Mouse (Mus musculus): ENCODE results near the gene Myl3. TPM values are rescaled to one million over a fixed set of nuclear protein-coding genes. Genes with fewer than 3 reads are reported as not detected.

Myl3 gene
- polyA plus RNA-seq, 1 experiment: not detected

GRCm38 (mm10) chr9:110797866-110798265 lies 56.2 kb downstream of the Myl3 start, which contains the start of gene Prss42:
Gene Prss42 (plus strand): TSS chr9:110798166.
- Histone ChIP-seq H3K4me1 (ENCODE audit: control insufficient read depth, insufficient read depth, low read length) (peaks cover 3% of the 10 kb centered on the region), H3K4me3 (ENCODE audit: insufficient read depth, low read length) (no peak within 1 kb of the TSS), H3K27ac (ENCODE audit: insufficient read depth, low read depth, low read length) (no peak within 1 kb of the TSS)
- TF ChIP-seq POLR2A (IDR thresholded peaks at IDR 0.05; ENCODE audit: borderline replicate concordance, low read depth, low read length): no peak
- TF ChIP-seq CTCF (IDR thresholded peaks at IDR 0.05; ENCODE audit: low read depth, low read length): no peak

- Histone ChIP-seq H3K4me3 (ENCODE audit: insufficient read depth, low read length) (no peak overlapping the region), H3K27ac (ENCODE audit: insufficient read depth, low read depth, low read length) (no peak overlapping the region), H3K4me1 (ENCODE audit: control insufficient read depth, insufficient read depth, low read length) (peaks cover 9% of the 10 kb centered on the region)
- TF ChIP-seq POLR2A (IDR thresholded peaks at IDR 0.05; ENCODE audit: borderline replicate concordance, low read depth, low read length) (no peak), CTCF (IDR thresholded peaks at IDR 0.05; ENCODE audit: low read depth, low read length) (no peak)
Observed at GRCm38 (mm10) chr9:110800834-110801479, 59.3 kb downstream of the Myl3 start.

GRCm38 (mm10) chr9:110803294-110803693 lies 61.6 kb downstream of the Myl3 start:
- Histone ChIP-seq H3K4me1 (ENCODE audit: control insufficient read depth, insufficient read depth, low read length) (peaks cover 9% of the 10 kb centered on the region), H3K27ac (ENCODE audit: insufficient read depth, low read depth, low read length) (no peak overlapping the region), H3K4me3 (ENCODE audit: insufficient read depth, low read length) (no peak overlapping the region)
- TF ChIP-seq CTCF (IDR thresholded peaks at IDR 0.05; ENCODE audit: low read depth, low read length): no peak
- TF ChIP-seq POLR2A (IDR thresholded peaks at IDR 0.05; ENCODE audit: borderline replicate concordance, low read depth, low read length): no peak

DNA sequence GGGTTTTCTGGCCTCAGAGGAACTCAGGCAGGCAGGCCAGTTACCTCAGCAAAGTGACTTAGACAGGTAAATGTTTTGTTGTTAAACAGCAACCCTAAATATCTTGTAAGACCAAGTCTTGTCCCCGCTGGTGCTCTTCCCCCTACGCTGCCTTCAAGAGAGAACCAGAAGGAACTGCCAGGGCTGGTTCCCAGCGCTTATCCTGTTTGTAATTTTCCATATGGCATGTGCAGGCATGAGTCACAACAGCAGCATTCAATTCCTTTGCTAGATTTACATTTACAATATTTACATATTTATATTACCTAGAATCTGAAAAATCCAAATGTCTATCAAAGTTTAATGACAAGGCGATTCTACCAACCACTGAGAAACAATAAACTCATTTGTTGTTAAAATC lies 68.4 kb downstream of the Myl3 start:
- TF ChIP-seq CTCF (IDR thresholded peaks at IDR 0.05; ENCODE audit: low read depth, low read length): no peak
- no peak for TF ChIP-seq POLR2A (IDR thresholded peaks at IDR 0.05; ENCODE audit: borderline replicate concordance, low read depth, low read length)

DNA sequence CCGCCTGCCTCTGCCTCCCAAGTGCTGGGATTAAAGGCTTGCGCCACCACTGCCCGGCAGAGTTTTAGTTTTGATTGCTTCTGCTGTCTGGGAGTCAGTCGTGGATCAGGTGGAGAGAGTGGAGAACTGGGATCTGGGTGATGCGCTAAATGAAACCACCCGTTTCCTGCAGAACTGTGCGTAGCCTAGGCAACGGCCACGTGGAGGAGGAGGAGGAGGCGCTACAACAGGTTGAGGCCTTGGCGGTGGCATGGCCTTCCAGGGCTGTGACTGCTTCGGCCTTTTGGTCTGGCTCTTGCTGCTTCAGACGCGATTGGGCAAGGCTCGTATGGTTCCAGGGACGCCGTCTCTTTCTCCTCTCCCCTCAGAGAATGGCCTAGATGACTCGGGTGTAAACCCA lies 72.1 kb downstream of the Myl3 start, which contains the start of gene Prss44:
Prss44 (plus strand) TSS at position 206 of the 400 bp plus-strand sequence.
- Histone ChIP-seq H3K4me1 (ENCODE audit: control insufficient read depth, insufficient read depth, low read length) (0 out of 2 replicates have a peak, but pooled peaks cover 3% of the 10 kb centered on the region), H3K27ac (ENCODE audit: insufficient read depth, low read depth, low read length) (no peak within 1 kb of the TSS), H3K4me3 (ENCODE audit: insufficient read depth, low read length) (no peak within 1 kb of the TSS)
- TF ChIP-seq POLR2A (IDR thresholded peaks at IDR 0.05; ENCODE audit: borderline replicate concordance, low read depth, low read length) (no peak), CTCF (IDR thresholded peaks at IDR 0.05; ENCODE audit: low read depth, low read length) (no peak)

More for the DNA sequence above, 68.4 kb downstream of the Myl3 start:
- H3K27ac ChIP-seq (ENCODE audit: insufficient read depth, low read depth, low read length): no peak overlapping the region
- 0 out of 2 replicates have a peak, but pooled peaks cover 3% of the 10 kb centered on the region for H3K4me1 ChIP-seq (ENCODE audit: control insufficient read depth, insufficient read depth, low read length)
- no peak overlapping the region for H3K4me3 ChIP-seq (ENCODE audit: insufficient read depth, low read length)

Other genes with a start within 250 kb of the Myl3 start
- 63.3 and 71.5 TPM in 2 replicates for gene Setd2, start 209.3 kb upstream of the Myl3 start, polyA plus RNA-seq (2012; ENCODE audit: insufficient read depth, insufficient read length, missing spikeins)
- gene Nradd, start 117.4 kb upstream of the Myl3 start, polyA plus RNA-seq (2012; ENCODE audit: insufficient read depth, insufficient read length, missing spikeins): 6.8 and 10.0 TPM in 2 replicates
- gene Nbeal2, start 87.7 kb upstream of the Myl3 start, polyA plus RNA-seq (2012; ENCODE audit: insufficient read depth, insufficient read length, missing spikeins): 50.4 and 51.9 TPM in 2 replicates
- gene Ccdc12, start 85.4 kb upstream of the Myl3 start, polyA plus RNA-seq (2012; ENCODE audit: insufficient read depth, insufficient read length, missing spikeins): 134 and 143 TPM in 2 replicates
- gene Pth1r, start 5.3 kb downstream of the Myl3 start, polyA plus RNA-seq (2012; ENCODE audit: insufficient read depth, insufficient read length, missing spikeins): 0.34 TPM in 1 of 2 replicates, not detected in the other
- not detected in 2 replicates for gene Prss42, start 56.3 kb downstream of the Myl3 start, polyA plus RNA-seq (2012; ENCODE audit: insufficient read depth, insufficient read length, missing spikeins)
- not detected in 2 replicates for gene Prss44, start 72.1 kb downstream of the Myl3 start, polyA plus RNA-seq (2012; ENCODE audit: insufficient read depth, insufficient read length, missing spikeins)
- gene Prss43, start 84.8 kb downstream of the Myl3 start, polyA plus RNA-seq (2012; ENCODE audit: insufficient read depth, insufficient read length, missing spikeins): not detected in 2 replicates
- not detected in 2 replicates for gene Prss45, start 92.7 kb downstream of the Myl3 start, polyA plus RNA-seq (2012; ENCODE audit: insufficient read depth, insufficient read length, missing spikeins)
- not detected in 2 replicates for gene Prss46, start 102.6 kb downstream of the Myl3 start, polyA plus RNA-seq (2012; ENCODE audit: insufficient read depth, insufficient read length, missing spikeins)
- gene Prss50, start 116.1 kb downstream of the Myl3 start, polyA plus RNA-seq (2012; ENCODE audit: insufficient read depth, insufficient read length, missing spikeins): not detected in 2 replicates
- gene Als2cl, start 138.0 kb downstream of the Myl3 start, polyA plus RNA-seq (2012; ENCODE audit: insufficient read depth, insufficient read length, missing spikeins): 12.6 and 16.4 TPM in 2 replicates
- not detected in 2 replicates for gene Tmie, start 138.3 kb downstream of the Myl3 start, polyA plus RNA-seq (2012; ENCODE audit: insufficient read depth, insufficient read length, missing spikeins)
- gene Fam240a, start 175.0 kb downstream of the Myl3 start, polyA plus RNA-seq (2012; ENCODE audit: insufficient read depth, insufficient read length, missing spikeins): not detected in 2 replicates
- gene Tdgf1, start 204.3 kb downstream of the Myl3 start, polyA plus RNA-seq (2012; ENCODE audit: insufficient read depth, insufficient read length, missing spikeins): not detected in 2 replicates
- 0.15 TPM in 1 of 2 replicates, not detected in the other for gene Lrrc2, start 209.7 kb downstream of the Myl3 start, polyA plus RNA-seq (2012; ENCODE audit: insufficient read depth, insufficient read length, missing spikeins)
- gene Rtp3, start 248.7 kb downstream of the Myl3 start, polyA plus RNA-seq (2012; ENCODE audit: insufficient read depth, insufficient read length, missing spikeins): not detected in 2 replicates